Mouse (Mus musculus) intestine, embryonic 15.5 days (tissue): ENCODE measurements at regions not wholly inside any gene's neighbourhood (a gene's known extent, or its start where the extent isn't known, plus 50 kb on each side); places are given as distances from the start of the nearest gene placed in this dataset.

ENCODE experiments used
- ATAC-seq: fragments of 200-750 bp; cut with Nextera tagmentation; 2 replicates; pipeline ENCODE4 v1.8.0; 2017; ENCODE audit warnings: moderate TSS enrichment, moderate library complexity
- H3K27ac ChIP-seq: fragments of 300-500 bp; sonication (generic); 2 replicates; pipeline ENCODE4 v1.5.1; 2015; ENCODE audit warnings: mild to moderate bottlenecking, inconsistent platforms
- H3K27me3 ChIP-seq: fragments of 300-500 bp; sonication (generic); replicated peaks from 2 replicates; pipeline ENCODE4 v1.6.1; 2015; ENCODE audit warnings: inconsistent platforms
- H3K36me3 ChIP-seq: fragments of 300-500 bp; sonication (generic); 2 replicates; pipeline ENCODE4 v1.6.1; 2015; ENCODE audit warnings: inconsistent platforms
- H3K4me1 ChIP-seq: fragments of 300-500 bp; sonication (generic); replicated peaks from 2 replicates; pipeline ENCODE4 v1.6.1; 2015; ENCODE audit warnings: inconsistent platforms
- H3K4me2 ChIP-seq: fragments of 300-500 bp; sonication (generic); replicated peaks from 2 replicates; pipeline ENCODE4 v1.6.1; 2015; ENCODE audit warnings: mild to moderate bottlenecking, inconsistent platforms
- H3K4me3 ChIP-seq: fragments of 300-500 bp; sonication (generic); replicated peaks from 2 replicates; pipeline ENCODE4 v1.5.1; 2015; ENCODE audit warnings: inconsistent platforms
- H3K9ac ChIP-seq: fragments of 300-500 bp; sonication (generic); 2 replicates; pipeline ENCODE4 v1.6.1; 2015; ENCODE audit warnings: inconsistent platforms
- H3K9me3 ChIP-seq: fragments of 300-500 bp; sonication (generic); 2 replicates; pipeline ENCODE4 v1.6.1; 2016; ENCODE audit warnings: inconsistent platforms
- WGBS: fragments of 180-500 bp; shearing (Covaris S2); methylation state at CpG from one replicate; pipeline ENCODE4 v1.1.7; 2015; 5-methylcytosine and 5-hydroxymethylcytosine counted together

DNA sequence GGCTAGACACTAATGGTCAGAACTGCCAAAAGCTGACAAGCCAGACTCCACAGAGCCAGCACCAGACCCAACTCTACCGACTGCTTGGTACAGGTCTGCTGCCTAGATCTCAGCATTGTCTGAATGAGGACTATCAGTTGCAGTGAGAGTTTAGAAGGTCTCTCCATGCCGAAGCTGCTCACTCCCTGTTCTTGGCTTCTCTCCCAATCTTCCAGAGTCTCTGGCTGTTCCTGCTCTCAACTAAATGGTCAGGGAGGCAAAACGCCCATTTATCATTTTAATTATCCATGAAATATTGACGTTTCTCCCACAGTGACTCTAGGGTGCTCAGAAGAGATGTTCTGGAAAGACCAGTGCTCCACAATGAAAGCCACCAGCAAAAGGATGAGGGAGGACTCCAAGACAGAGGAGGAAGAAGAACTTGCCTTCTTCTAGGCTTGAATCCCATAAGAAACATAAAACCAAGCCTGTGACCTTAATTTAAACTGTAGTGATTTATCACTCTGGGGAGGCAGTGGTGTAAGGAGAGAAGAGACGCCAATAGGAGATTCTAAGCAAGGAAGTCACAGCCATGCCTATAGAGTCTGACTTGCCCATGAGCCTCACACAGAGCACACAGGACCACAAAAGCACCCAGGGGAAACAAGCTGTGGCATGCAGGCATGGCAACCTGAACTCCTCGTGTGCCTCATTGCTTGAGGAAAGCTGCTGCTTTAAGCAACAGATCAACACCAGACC lies 112.2 kb upstream of the Pkdcc start:
- 43% methylated on average over 6 of the region's 6 CpGs for WGBS

DNA sequence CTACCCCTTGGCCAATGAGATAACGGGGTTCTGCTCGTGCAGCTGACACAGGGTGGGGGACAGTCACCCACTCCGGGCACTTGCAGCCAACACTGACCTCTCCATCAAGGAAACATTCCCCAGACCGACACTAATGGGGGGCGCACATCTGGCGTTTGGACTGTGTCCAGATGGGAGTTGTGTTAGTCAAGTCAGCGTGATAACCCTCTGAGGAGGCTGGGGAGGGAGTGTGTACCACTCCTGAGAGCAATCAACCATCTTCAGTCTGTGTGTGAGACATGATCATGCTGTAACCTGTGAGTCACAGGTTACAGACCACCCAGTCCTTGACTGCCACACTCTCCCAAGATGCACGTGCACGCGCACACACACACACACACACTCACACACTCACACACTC lies 106.9 kb upstream of the Pkdcc start:
- Histone ChIP-seq H3K4me2 (no peak overlapping the region), H3K27ac (no peak overlapping the region), H3K9me3 (no peaks in the 10 kb centered on the region), H3K9ac (no peak overlapping the region), H3K36me3 (no peaks in the 10 kb centered on the region), H3K4me3 (no peak overlapping the region), H3K4me1 (peaks cover 21% of the 10 kb centered on the region), H3K27me3 (no peaks in the 10 kb centered on the region)
- ATAC-seq: peak; percentile 67; the same call in 1 of the 2 replicates
- 33% methylated on average over 10 of the region's 10 CpGs for WGBS

More for the DNA sequence above, 112.2 kb upstream of the Pkdcc start:
- Histone ChIP-seq H3K36me3 (no peaks in the 10 kb centered on the region), H3K9ac (no peak overlapping the region), H3K27me3 (no peaks in the 10 kb centered on the region), H3K9me3 (no peaks in the 10 kb centered on the region), H3K27ac (peak overlapping the region; percentile 19; the same call in 1 of the 2 replicates), H3K4me2 (no peak overlapping the region), H3K4me1 (peaks cover 7% of the 10 kb centered on the region; the same call in 1 of the 2 replicates), H3K4me3 (no peak overlapping the region)
- ATAC-seq: peak; percentile 36; the same call in 1 of the 2 replicates

DNA sequence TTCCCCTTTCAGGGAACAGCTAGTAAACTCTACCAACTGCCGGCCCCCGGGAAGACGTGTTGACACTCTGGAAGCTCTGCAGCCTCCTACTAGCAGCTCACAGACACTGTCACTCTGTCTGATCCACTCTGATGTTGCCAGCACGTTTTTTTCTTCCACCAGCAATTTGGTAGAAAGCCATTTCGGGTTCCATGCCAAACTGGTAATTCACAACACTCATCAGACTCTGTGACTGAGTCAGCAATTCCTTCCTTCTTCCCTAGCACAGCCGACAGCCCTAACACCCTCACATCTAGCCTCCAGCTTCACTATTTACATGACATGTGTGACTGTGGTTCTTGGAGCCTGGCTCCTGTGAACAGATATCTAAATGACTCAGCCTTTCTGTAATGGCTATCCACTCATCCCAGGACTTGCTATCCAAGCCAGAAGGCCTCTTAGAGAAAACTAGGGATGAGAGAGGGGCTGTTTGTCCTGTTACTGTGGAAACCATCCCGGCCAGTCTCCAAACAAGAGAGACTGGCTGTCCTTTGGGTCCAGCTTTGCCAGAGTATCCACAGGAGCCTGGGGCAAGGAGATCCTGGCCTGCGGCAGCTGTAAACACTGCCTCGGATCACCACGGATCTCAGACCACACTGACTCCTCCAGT lies 105.2 kb upstream of the Pkdcc start:
- ATAC-seq: peak; percentile 67
- Histone ChIP-seq H3K4me1 (peaks cover 21% of the 10 kb centered on the region), H3K27ac (peak overlapping the region; percentile 74), H3K9me3 (no peaks in the 10 kb centered on the region), H3K4me3 (no peak overlapping the region), H3K9ac (no peak overlapping the region), H3K27me3 (no peaks in the 10 kb centered on the region), H3K36me3 (no peaks in the 10 kb centered on the region), H3K4me2 (no peak overlapping the region)
- WGBS: 40% methylated on average over 10 of the region's 10 CpGs

DNA sequence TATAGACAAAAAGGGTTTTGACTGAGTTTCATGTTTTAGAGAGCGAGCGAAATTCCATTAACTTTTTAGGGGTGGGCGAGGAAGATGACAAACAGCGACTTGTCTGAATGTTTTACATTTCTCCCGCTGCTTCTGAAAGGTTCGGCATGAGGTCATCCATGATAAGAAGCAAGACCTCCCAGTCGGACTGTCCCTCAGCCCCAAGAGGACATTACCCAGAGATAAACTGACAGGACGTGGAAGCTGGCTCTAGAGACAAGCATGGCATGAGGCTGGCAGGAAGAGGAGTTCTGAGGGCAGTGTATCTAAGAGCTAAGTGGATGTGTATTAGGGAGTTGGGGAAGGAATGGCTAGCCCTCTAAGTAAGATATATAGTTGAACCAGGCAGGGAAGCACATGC lies 104.5 kb upstream of the Pkdcc start:
- Histone ChIP-seq H3K27me3 (no peaks in the 10 kb centered on the region), H3K36me3 (no peaks in the 10 kb centered on the region), H3K9me3 (no peaks in the 10 kb centered on the region), H3K27ac (peak overlapping the region; percentile 74), H3K4me2 (no peak overlapping the region), H3K4me1 (peaks cover 25% of the 10 kb centered on the region), H3K4me3 (no peak overlapping the region), H3K9ac (no peak overlapping the region)
- 28% methylated on average over 8 of the region's 8 CpGs for WGBS
- no peak for ATAC-seq

DNA sequence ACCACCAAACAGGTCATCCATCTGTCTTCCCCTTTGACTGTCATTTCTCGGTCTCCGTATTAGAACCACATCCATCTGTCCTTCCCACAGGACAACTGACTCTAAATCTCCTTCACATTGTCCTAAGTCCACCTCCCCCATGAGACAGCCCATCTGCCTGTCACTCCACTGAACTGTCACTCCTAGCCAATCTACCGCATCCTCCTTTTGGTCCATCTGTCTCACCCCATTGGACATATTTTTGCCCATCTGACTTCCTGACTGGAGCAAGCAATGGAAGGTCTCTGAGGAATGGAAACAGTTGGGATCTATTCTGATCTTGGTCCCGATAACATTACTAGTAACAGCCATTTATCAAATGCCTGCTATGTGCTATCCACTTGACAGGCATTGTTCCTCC lies 99.9 kb upstream of the Pkdcc start:
- no peak for ATAC-seq
- H3K4me3 ChIP-seq: no peak overlapping the region
- no peak overlapping the region for H3K4me2 ChIP-seq
- H3K9ac ChIP-seq: no peak overlapping the region
- 59% methylated on average over 4 of the region's 4 CpGs for WGBS
- H3K9me3 ChIP-seq: no peaks in the 10 kb centered on the region
- H3K27me3 ChIP-seq: no peaks in the 10 kb centered on the region
- H3K27ac ChIP-seq: 0 out of 2 replicates have a peak overlapping the region, but pooled peaks have one; percentile 17
- no peaks in the 10 kb centered on the region for H3K36me3 ChIP-seq
- peaks cover 15% of the 10 kb centered on the region for H3K4me1 ChIP-seq

DNA sequence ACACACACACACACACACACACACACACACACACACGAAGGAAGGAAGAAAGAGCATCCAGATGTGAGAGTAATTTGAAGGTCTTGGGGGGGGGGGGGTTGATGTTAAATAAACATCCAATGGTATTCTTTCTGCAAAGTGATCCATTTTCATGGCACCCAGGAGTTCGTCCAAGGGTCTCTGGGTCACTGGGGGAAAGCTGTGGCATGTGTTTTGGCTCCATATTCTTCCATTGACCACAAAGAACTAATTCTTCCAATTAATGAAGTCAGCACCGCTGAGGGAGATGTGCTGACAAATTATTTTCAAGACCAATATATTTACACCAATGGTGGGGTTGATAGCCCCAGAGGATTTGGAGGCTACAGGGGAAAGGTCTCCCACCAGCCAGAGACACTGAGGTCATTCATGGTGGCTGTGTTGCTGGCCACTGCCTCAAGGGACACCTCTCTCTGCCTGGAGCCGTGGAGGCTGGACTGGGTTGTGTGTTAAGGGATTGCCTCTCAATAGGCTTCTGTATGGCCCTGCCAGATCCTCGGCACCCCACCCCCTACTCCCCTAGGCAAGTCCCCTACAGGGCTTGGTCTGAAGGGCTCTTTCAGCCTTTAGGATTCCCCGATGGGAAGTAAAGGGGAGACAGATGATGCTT lies 99.1 kb upstream of the Pkdcc start:
- WGBS: 41% methylated on average over 5 of the region's 6 CpGs
- no peak overlapping the region for H3K4me3 ChIP-seq

DNA sequence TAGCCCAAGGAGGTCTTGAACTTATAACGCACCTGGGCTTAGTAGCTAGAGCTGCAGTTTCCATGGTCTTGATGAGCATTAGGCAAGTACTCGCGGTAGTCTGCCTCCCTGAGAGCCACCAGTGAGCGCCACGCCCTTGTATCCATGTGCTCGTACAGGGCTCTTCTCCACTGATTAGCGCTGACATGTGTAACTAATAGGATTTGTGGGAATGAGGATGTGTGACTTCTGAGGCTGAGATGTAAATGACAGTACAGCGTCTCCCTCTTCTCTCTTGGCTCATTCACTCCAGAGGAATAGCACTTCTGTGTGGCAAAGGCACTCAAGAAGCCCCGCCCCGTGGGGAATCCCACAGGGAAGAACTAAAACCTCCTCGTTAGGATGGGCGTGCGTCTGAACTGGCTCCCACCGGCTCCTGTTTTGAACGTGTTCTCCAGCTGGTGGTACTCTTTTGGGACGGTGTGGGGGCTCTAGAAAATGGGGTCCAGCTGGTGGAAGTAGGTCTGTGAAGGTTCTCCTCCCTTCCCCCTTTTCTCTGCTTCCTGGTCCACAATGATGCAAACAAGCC lies 94.3 kb upstream of the Pkdcc start:
- Histone ChIP-seq H3K4me3 (no peak overlapping the region), H3K4me2 (no peak overlapping the region), H3K27ac (no peak overlapping the region), H3K9me3 (no peaks in the 10 kb centered on the region), H3K27me3 (no peaks in the 10 kb centered on the region), H3K9ac (no peak overlapping the region), H3K4me1 (peaks cover 45% of the 10 kb centered on the region), H3K36me3 (no peaks in the 10 kb centered on the region)
- no peak for ATAC-seq
- WGBS: 64% methylated on average over 16 of the region's 16 CpGs

More for the DNA sequence above, 99.1 kb upstream of the Pkdcc start:
- Histone ChIP-seq H3K9ac (no peak overlapping the region), H3K4me2 (no peak overlapping the region), H3K27me3 (no peaks in the 10 kb centered on the region), H3K9me3 (no peaks in the 10 kb centered on the region), H3K36me3 (no peaks in the 10 kb centered on the region), H3K4me1 (peaks cover 12% of the 10 kb centered on the region), H3K27ac (peak overlapping the region; percentile 32; the same call in 1 of the 2 replicates)
- ATAC-seq: peak; percentile 24; the same call in 1 of the 2 replicates

DNA sequence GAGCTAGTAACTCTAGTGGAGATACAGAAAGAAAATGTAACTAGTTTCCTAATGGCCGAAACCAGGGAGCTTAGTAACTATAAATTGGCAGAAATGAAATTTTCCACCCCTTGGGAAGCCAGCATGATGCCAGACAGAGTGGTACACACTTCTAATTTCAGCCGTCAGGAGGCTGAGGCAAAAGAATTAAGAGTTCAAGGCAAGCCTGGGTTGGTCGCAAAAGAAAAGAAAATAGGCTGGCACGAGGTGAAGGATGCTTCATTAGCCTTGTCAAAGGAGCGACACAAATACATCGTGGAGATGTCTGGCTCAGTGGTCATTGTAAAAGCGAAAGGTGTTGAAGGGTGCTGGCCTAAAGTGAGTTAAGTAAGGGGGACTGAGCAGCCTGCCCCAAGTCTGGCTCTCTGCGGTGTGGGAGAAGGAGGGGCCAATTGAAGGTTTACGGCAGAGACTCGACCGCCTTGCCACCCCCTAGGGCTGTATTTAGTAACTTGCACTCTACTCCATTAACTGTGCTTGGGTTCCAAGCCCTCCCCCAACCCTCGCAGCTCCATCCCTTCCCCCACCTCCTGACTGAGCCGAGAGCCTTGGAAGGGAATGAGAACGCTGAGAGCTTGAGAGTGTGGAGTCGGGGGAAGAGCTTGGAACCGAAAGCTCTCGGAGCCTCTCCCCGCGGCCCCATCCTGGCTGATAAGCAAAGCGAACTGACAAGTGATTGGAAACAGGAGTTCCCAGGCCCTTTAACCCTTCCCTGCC lies 92.4 kb upstream of the Pkdcc start:
- no peaks in the 10 kb centered on the region for H3K9me3 ChIP-seq
- WGBS: 8% methylated on average over 20 of the region's 20 CpGs

DNA sequence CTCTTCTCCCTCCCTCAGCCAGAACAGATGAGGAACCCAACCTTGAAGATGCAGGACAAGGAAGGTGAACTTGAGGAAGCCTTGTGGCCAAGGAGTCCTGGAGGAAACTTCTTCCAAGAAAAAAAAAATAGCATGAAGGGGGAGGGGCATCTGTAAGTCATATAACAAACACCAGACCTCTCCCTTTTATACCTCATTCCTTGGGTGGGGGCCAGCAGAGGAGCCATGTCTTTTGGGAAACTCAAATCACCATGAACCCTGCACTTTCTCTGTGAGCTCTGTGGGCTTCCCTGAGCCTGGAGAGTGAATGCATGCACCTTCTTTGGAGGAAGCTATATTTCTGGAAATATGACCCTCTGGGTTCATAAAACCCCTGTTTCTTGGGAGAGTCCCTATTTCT lies 90.0 kb upstream of the Pkdcc start:
- no peak overlapping the region for H3K9ac ChIP-seq
- H3K4me2 ChIP-seq: no peak overlapping the region
- no peaks in the 10 kb centered on the region for H3K36me3 ChIP-seq
- H3K4me1 ChIP-seq: peaks cover 46% of the 10 kb centered on the region
- H3K27me3 ChIP-seq: no peaks in the 10 kb centered on the region
- no peak overlapping the region for H3K27ac ChIP-seq
- no peak overlapping the region for H3K4me3 ChIP-seq
- H3K9me3 ChIP-seq: no peaks in the 10 kb centered on the region
- ATAC-seq: no peak

More for the DNA sequence above, 92.4 kb upstream of the Pkdcc start:
- Histone ChIP-seq H3K36me3 (no peaks in the 10 kb centered on the region), H3K9ac (0 out of 2 replicates have a peak overlapping the region, but pooled peaks have one; percentile 2), H3K4me2 (peak overlapping the region; percentile 62), H3K27ac (peak overlapping the region; percentile 58), H3K4me3 (peak overlapping the region; percentile 26), H3K27me3 (no peaks in the 10 kb centered on the region), H3K4me1 (peaks cover 46% of the 10 kb centered on the region)
- peak; percentile 87 for ATAC-seq

DNA sequence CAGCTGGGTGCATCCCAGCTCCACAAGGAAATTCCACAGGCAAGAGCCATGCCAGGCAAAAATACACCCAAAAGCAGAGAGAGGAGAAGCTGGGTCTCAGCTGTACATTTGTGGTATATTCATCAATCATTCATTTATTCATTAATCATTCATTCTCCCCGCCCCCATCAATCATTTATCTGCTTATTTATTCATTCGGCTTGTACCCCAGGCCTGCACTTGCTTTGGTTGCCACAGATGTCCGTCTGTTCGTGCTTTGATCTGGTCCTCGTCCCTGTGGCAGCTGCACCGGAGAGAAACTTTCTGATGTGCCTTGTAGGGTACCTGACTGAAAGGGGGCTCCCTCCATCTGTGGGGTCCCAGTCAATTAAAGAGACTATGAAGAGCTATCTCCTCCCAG lies 87.2 kb upstream of the Pkdcc start:
- Histone ChIP-seq H3K9ac (no peak overlapping the region), H3K4me1 (peaks cover 32% of the 10 kb centered on the region), H3K4me3 (no peak overlapping the region), H3K27ac (no peak overlapping the region), H3K36me3 (no peaks in the 10 kb centered on the region), H3K27me3 (no peaks in the 10 kb centered on the region), H3K9me3 (no peaks in the 10 kb centered on the region), H3K4me2 (no peak overlapping the region)
- WGBS: 78% methylated on average over 6 of the region's 6 CpGs
- ATAC-seq: no peak

DNA sequence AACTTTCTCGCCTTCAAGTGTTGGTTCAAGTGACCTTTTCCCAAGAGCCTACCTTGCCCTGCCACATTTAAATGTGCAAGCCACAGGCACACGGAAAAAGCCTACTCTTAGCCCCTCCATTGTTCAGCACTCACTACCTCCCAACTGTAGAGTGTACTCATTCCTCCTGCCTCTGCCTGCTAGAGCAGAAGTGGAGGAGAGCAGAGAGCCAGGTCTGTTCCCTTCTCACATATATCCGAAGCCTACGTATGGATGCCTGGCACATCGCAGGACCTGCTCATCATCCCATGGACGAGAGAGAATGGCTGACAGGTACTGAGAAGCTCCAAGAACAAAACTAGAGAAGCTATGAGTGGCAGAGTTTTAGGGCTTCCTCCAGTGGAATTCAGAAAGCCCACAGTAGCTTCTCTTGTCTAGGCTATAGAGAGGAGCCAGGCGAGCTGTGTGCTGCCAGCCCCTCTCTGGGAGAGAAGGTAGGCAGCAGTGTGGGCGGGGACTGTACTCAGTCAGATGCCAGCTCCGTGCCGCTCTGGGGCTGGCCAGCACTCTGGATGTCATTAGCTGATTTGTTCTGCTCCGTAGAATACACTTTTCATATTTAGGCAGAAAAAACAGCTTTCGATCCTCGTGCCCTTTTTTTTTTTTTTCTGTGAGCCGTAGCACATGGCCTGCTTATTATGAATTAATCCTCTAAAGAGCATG lies 86.1 kb upstream of the Pkdcc start:
- ATAC-seq: no peak

More for the DNA sequence above, 86.1 kb upstream of the Pkdcc start:
- WGBS: 74% methylated on average over 14 of the region's 14 CpGs
- Histone ChIP-seq H3K36me3 (no peaks in the 10 kb centered on the region), H3K27me3 (no peaks in the 10 kb centered on the region), H3K9me3 (no peaks in the 10 kb centered on the region), H3K4me3 (no peak overlapping the region), H3K27ac (no peak overlapping the region), H3K4me2 (no peak overlapping the region), H3K4me1 (peaks cover 22% of the 10 kb centered on the region), H3K9ac (no peak overlapping the region)
